Mouse (Mus musculus): ENCODE results near the gene Eif3i. TPM values are rescaled to one million over a fixed set of nuclear protein-coding genes. Genes with fewer than 3 reads are reported as not detected.
A peak's percentile ranks its signal among the peaks of the same experiment; 100 is the strongest.

Gene Eif3i
- polyA plus RNA-seq (2016; fragmentation: Nextera tagmentation; extraction: Ambion mirVana): 204 and 212 TPM in 2 replicates

GRCm38 (mm10) chr4:129600233-129601158, at the start of gene Eif3i, which contains the start of gene Tmem234:
Gene Eif3i (minus strand): TSS chr4:129600648.
Gene Tmem234 (plus strand): TSS chr4:129600668.
- Histone ChIP-seq H3K27me3 (no peaks in the 10 kb centered on the region), H3K4me1 (peaks cover 30% of the 10 kb centered on the region), H3K36me3 (replicated peaks) (peaks cover 45% of the 10 kb centered on the region), H3K4me2 (peak within 1 kb of the TSS; percentile 87), H3K9me3 (no peaks in the 10 kb centered on the region), H3K27ac (peak within 1 kb of the TSS; percentile 80), H3K4me3 (replicated peaks) (peak within 1 kb of the TSS; percentile 100), H3K9ac (peak within 1 kb of the TSS; percentile 94)
- under 1% methylated on average over 74 of the region's 74 CpGs for WGBS
- peak; percentile 93 for ATAC-seq (ENCODE audit: low FRiP score)

GRCm38 (mm10) chr4:129648656-129649055, 48.2 kb upstream of the Eif3i start:
- no peaks in the 10 kb centered on the region for H3K27me3 ChIP-seq
- peaks cover 89% of the 10 kb centered on the region for H3K36me3 ChIP-seq (replicated peaks)
- no peak for ATAC-seq (ENCODE audit: low FRiP score)
- no peaks in the 10 kb centered on the region for H3K4me1 ChIP-seq
- no peak overlapping the region for H3K4me3 ChIP-seq (replicated peaks)
- no peaks in the 10 kb centered on the region for H3K9me3 ChIP-seq
- 88% methylated on average over 1 of the region's 1 CpGs for WGBS
- no peak overlapping the region for H3K4me2 ChIP-seq
- no peak overlapping the region for H3K9ac ChIP-seq
- no peak overlapping the region for H3K27ac ChIP-seq

DNA sequence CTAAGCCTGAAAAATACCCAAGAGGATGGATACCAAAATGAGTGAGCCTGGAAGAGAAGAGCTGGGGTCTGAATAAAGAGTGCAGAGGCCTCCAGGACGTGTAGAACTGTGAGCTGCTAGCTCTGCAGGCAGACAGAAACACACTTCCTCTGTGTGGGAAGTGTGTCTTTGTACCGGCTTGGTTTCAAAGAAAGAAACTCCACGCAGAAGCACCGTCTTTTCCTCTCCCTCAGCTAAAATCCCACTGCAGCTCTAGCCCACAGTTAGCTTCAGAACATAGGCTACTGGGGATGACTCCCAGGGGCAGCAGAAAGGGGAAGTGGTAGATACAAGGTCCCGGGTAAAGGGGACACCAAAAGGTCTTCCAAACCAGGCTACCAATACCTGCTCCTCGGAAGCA, 44.8 kb upstream of the Eif3i start:
- H3K36me3 ChIP-seq (replicated peaks): peaks cover 61% of the 10 kb centered on the region
- no peak overlapping the region for H3K27ac ChIP-seq
- ATAC-seq (ENCODE audit: low FRiP score): no peak
- H3K27me3 ChIP-seq: no peaks in the 10 kb centered on the region
- H3K4me2 ChIP-seq: no peak overlapping the region
- no peaks in the 10 kb centered on the region for H3K9me3 ChIP-seq
- peaks cover 6% of the 10 kb centered on the region for H3K4me1 ChIP-seq
- 93% methylated on average over 6 of the region's 6 CpGs for WGBS
- no peak overlapping the region for H3K4me3 ChIP-seq (replicated peaks)
- H3K9ac ChIP-seq: no peak overlapping the region

GRCm38 (mm10) chr4:129641756-129642155, 41.3 kb upstream of the Eif3i start:
- Histone ChIP-seq H3K27me3 (no peaks in the 10 kb centered on the region), H3K9me3 (no peaks in the 10 kb centered on the region), H3K9ac (no peak overlapping the region), H3K4me1 (peaks cover 28% of the 10 kb centered on the region), H3K4me2 (peak overlapping the region; percentile 74), H3K27ac (0 out of 2 replicates have a peak overlapping the region, but pooled peaks have one; percentile 9), H3K4me3 (replicated peaks) (no peak overlapping the region), H3K36me3 (replicated peaks) (peaks cover 53% of the 10 kb centered on the region)
- 50% methylated on average over 5 of the region's 5 CpGs for WGBS
- ATAC-seq (ENCODE audit: low FRiP score): no peak

- H3K4me2 ChIP-seq: peak within 1 kb of the TSS; percentile 74
- H3K4me3 ChIP-seq (replicated peaks): peak within 1 kb of the TSS; percentile 56
- H3K27ac ChIP-seq: peak within 1 kb of the TSS; percentile 93
- WGBS: under 1% methylated on average over 60 of the region's 60 CpGs
- peak within 1 kb of the TSS; percentile 78 for H3K9ac ChIP-seq
- H3K27me3 ChIP-seq: no peaks in the 10 kb centered on the region
- H3K4me1 ChIP-seq: peaks cover 28% of the 10 kb centered on the region
- ATAC-seq (ENCODE audit: low FRiP score): peak; percentile 97
- H3K9me3 ChIP-seq: no peaks in the 10 kb centered on the region
- peaks cover 53% of the 10 kb centered on the region for H3K36me3 ChIP-seq (replicated peaks)
Observed at GRCm38 (mm10) chr4:129640638-129641467, 40.4 kb upstream of the Eif3i start, which contains the start of gene Txlna. Gene Txlna (minus strand): TSS chr4:129641065.

GRCm38 (mm10) chr4:129640101-129640637, 39.7 kb upstream of the Eif3i start:
- no peaks in the 10 kb centered on the region for H3K9me3 ChIP-seq
- peak overlapping the region; percentile 74 for H3K4me2 ChIP-seq
- H3K4me1 ChIP-seq: peaks cover 28% of the 10 kb centered on the region
- H3K27me3 ChIP-seq: no peaks in the 10 kb centered on the region
- no peak for ATAC-seq (ENCODE audit: low FRiP score)
- H3K27ac ChIP-seq: peak overlapping the region; percentile 93
- peaks cover 51% of the 10 kb centered on the region for H3K36me3 ChIP-seq (replicated peaks)
- 7% methylated on average over 17 of the region's 17 CpGs for WGBS
- peak overlapping the region; percentile 78 for H3K9ac ChIP-seq
- peak overlapping the region; percentile 56 for H3K4me3 ChIP-seq (replicated peaks)

DNA sequence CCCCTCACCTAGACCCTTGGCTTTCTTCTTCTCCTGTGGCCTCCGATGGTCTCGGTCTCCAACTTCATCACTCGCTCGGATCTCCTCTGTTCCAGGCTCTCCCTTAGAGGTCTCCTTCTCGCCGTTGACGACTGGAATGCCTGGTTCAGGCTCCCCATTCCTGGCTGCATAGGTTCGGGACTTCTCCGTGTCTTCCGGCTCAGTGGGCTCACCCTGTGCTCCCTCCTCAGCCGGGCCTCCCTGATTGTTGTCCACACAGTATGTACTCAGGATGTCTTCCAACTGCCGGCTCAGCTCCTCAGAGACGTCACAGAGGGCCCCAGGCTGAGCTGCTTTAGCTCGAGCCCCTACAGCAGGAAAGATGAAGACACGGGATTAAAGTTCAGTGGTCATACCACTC, 38.8 kb upstream of the Eif3i start:
- H3K4me1 ChIP-seq: peaks cover 28% of the 10 kb centered on the region
- peak overlapping the region; percentile 78 for H3K9ac ChIP-seq
- H3K4me2 ChIP-seq: peak overlapping the region; percentile 74
- ATAC-seq (ENCODE audit: low FRiP score): no peak
- H3K27ac ChIP-seq: no peak overlapping the region
- 85% methylated on average over 15 of the region's 15 CpGs for WGBS
- peaks cover 53% of the 10 kb centered on the region for H3K36me3 ChIP-seq (replicated peaks)
- H3K9me3 ChIP-seq: no peaks in the 10 kb centered on the region
- H3K4me3 ChIP-seq (replicated peaks): peak overlapping the region; percentile 56
- H3K27me3 ChIP-seq: no peaks in the 10 kb centered on the region

DNA sequence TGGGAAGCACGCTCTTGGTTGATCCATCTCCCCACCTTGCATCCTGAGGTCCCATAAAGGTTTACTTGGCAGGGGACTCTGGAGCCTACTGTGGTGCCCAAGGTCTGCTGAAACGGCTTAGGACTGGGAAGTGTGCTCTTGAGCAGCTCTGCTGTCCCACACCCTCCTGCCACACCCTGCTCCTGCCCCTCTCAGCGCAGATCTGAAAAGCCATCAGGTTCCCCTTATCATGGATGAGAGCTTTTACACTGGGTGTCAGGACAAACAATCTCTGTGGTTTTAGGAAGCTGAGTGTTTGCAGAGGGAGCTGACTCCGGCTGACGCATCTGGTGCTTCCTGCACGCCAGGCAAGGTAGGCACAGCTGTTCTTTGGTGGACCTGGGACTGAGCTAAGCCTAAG, 33.4 kb upstream of the Eif3i start:
- Histone ChIP-seq H3K9ac (no peak overlapping the region), H3K27me3 (no peaks in the 10 kb centered on the region), H3K36me3 (replicated peaks) (peaks cover 95% of the 10 kb centered on the region), H3K9me3 (no peaks in the 10 kb centered on the region), H3K4me1 (peaks cover 12% of the 10 kb centered on the region), H3K27ac (no peak overlapping the region), H3K4me3 (replicated peaks) (no peak overlapping the region), H3K4me2 (no peak overlapping the region)
- no peak for ATAC-seq (ENCODE audit: low FRiP score)
- WGBS: 96% methylated on average over 6 of the region's 6 CpGs

DNA sequence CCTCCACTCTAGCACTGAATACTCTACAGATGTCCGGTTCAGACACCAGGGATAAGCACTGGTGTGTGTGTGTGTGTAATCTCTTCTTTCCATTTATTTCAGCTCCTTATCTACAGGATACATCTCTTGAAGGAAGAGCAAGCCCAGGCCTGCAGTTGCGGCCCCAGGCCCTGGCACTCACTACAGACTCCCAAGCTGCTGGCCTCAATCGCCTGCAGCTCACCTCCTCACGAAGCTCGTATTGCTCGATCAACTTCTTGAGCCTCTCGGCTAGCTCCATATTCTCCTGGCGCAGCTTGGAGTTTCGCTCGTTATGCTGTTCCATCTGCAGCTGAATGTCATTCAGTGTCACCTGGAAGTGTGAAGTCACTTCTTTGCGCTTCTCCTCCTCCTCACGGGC, 31.4 kb upstream of the Eif3i start:
- Histone ChIP-seq H3K4me1 (peaks cover 3% of the 10 kb centered on the region; the same call in 1 of the 2 replicates), H3K9ac (0 out of 2 replicates have a peak overlapping the region, but pooled peaks have one; percentile 4), H3K27ac (no peak overlapping the region), H3K4me2 (no peak overlapping the region), H3K36me3 (replicated peaks) (peaks cover 98% of the 10 kb centered on the region), H3K4me3 (replicated peaks) (no peak overlapping the region), H3K9me3 (no peaks in the 10 kb centered on the region), H3K27me3 (no peaks in the 10 kb centered on the region)
- no peak for ATAC-seq (ENCODE audit: low FRiP score)
- 92% methylated on average over 12 of the region's 12 CpGs for WGBS

DNA sequence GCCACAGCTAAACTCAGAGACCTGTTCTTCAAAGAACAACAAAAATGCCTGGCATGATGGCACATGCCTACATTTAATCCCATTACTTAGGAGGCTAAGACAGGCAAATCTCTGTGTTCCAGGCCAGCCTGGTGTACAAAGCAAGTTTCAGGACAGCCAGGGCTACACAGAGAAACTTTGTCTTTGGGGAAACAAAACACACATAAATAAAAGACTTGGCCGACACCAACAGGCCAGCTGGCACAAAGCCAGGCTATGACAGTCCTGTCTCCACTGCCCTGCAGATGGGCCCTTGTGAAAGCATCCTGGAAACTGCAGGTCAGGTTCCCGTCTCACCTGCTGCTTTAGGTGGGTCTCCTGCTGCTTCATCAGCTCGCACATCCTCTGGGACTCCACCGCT, 30.5 kb upstream of the Eif3i start:
- Histone ChIP-seq H3K36me3 (replicated peaks) (peaks cover 98% of the 10 kb centered on the region), H3K4me2 (no peak overlapping the region), H3K27ac (no peak overlapping the region), H3K9me3 (no peaks in the 10 kb centered on the region), H3K9ac (no peak overlapping the region), H3K27me3 (no peaks in the 10 kb centered on the region), H3K4me1 (peaks cover 3% of the 10 kb centered on the region; the same call in 1 of the 2 replicates), H3K4me3 (replicated peaks) (no peak overlapping the region)
- WGBS: 88% methylated on average over 4 of the region's 4 CpGs
- ATAC-seq (ENCODE audit: low FRiP score): no peak

DNA sequence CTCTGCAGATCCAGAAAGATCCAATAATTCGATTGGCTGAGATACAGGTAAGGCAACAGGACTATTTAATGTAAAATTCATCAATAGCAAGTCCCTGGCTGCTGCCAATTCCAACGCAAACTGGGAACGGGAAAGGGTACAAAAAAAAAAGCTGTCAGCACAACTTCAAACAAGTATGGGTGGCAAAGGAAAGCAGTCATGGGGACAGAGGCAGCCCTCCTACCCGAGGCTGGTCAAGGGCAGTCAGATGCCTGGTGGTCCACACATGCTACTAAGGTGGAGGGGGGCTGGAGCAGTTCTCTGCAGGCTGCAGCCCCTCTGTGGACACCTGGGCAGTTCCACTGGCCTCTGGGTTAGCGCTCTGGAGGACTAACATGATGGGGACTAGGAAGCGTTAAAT, 25.6 kb upstream of the Eif3i start:
- H3K9ac ChIP-seq: no peak overlapping the region
- peaks cover 33% of the 10 kb centered on the region for H3K4me1 ChIP-seq
- H3K9me3 ChIP-seq: no peaks in the 10 kb centered on the region
- H3K4me3 ChIP-seq (replicated peaks): no peak overlapping the region
- H3K4me2 ChIP-seq: no peak overlapping the region
- peaks cover 52% of the 10 kb centered on the region for H3K36me3 ChIP-seq (replicated peaks)
- H3K27me3 ChIP-seq: no peaks in the 10 kb centered on the region
- no peak for ATAC-seq (ENCODE audit: low FRiP score)
- WGBS: 78% methylated on average over 6 of the region's 6 CpGs
- no peak overlapping the region for H3K27ac ChIP-seq

GRCm38 (mm10) chr4:129625496-129625895, 25.0 kb upstream of the Eif3i start:
- H3K4me3 ChIP-seq (replicated peaks): no peak overlapping the region
- peaks cover 32% of the 10 kb centered on the region for H3K4me1 ChIP-seq
- no peaks in the 10 kb centered on the region for H3K27me3 ChIP-seq
- H3K27ac ChIP-seq: peak overlapping the region; percentile 91
- 44% methylated on average over 4 of the region's 4 CpGs for WGBS
- 0 out of 2 replicates have a peak overlapping the region, but pooled peaks have one; percentile 84 for H3K9ac ChIP-seq
- peaks cover 47% of the 10 kb centered on the region for H3K36me3 ChIP-seq (replicated peaks)
- no peaks in the 10 kb centered on the region for H3K9me3 ChIP-seq
- no peak for ATAC-seq (ENCODE audit: low FRiP score)
- peak overlapping the region; percentile 82; the same call in 1 of the 2 replicates for H3K4me2 ChIP-seq
